Mouse (Mus musculus) megakaryocyte, embryonic 14.5 days (primary cell): ENCODE data around the gene Cpn1.

Source experiments
- FLI1 ChIP-seq: IDR thresholded peaks from 2 replicates; pipeline ENCODE4 v1.6.1; 2012; ENCODE audit warnings: low read length, inconsistent platforms, mixed read lengths
- GATA1 ChIP-seq: IDR thresholded peaks from 3 replicates; pipeline ENCODE4 v1.6.1; 2012; ENCODE audit warnings: mixed read lengths, low read length, inconsistent platforms, borderline replicate concordance

DNA sequence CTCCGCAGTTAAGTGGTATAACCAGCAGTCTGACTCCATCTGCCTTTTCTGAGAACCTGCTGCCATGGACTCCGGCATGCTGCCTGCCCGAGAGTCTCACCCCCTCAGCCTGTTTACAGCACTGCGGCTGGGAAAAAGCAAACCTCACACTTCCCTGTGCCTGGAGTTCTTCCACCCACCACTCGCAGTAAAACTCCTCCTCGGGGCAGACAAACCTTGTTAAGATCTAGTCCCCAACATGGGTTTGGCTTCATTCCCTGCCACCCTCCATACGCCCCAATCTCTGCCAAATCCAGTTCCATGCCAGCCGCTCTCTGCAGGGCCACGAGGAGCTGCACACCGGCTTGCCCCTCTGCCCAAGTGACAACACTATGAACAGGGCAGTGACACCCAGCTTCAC lies 59.3 kb downstream of the Cpn1 start:
- TF ChIP-seq GATA1 (no peak), FLI1 (no peak)
